ENCODE assay signal across 23 mouse cellular contexts in the genomic region with DNA sequence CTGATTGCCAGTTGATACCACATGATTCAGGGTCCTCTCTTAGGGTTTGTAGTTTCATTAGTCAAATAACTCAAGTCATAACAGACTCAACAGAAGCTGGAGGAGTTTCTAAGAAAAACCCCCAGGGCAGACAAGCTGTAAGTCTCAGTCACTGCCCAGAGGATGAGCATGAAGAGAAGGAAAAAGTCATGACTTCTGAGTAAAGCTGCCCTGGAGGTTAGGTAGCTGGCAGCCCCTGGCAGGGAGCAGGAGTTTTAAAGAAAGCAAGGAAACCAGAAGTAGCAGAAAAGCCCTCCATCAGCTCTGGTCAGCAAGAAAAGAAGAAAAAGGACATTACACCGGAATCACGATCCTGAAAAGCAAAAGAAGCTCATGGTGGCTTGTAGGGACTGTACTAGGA.
"Had no signal": no experiment of that assay in that cellular context is flagged by ENCODE, and none has a peak within 500 bp of the region (broad histone marks: within the 10 kb centered on the region; RNA-seq: fewer than 3 reads in every experiment).

No protein-coding gene starts in this region.

- ATAC-seq: hindbrain, postnatal 0 days had no signal

- H3K36me3 ChIP-seq: heart, embryonic 13.5 days; heart, embryonic 15.5 days; hindbrain, embryonic 13.5 days; hindbrain, embryonic 15.5 days; kidney, embryonic 15.5 days; limb, embryonic 10.5 days; limb, embryonic 12.5 days had no signal

- H3K27me3 ChIP-seq: heart, embryonic 13.5 days; heart, embryonic 15.5 days; hindbrain, embryonic 13.5 days; hindbrain, embryonic 15.5 days; kidney, embryonic 15.5 days; limb, embryonic 12.5 days had no signal

- H3K4me3 ChIP-seq: heart, adult 2 months; heart, embryonic 13.5 days; heart, embryonic 15.5 days; hindbrain, embryonic 13.5 days; hindbrain, embryonic 15.5 days; kidney, embryonic 15.5 days; left cerebral cortex, adult 2 months; limb, embryonic 10.5 days; limb, embryonic 12.5 days had no signal

- H3K9ac ChIP-seq: heart, embryonic 13.5 days; heart, embryonic 15.5 days; hindbrain, embryonic 13.5 days; hindbrain, embryonic 15.5 days; kidney, embryonic 15.5 days; limb, embryonic 12.5 days had no signal

- DNase-seq: gastrocnemius, postnatal 14 days; gastrocnemius, postnatal 36 days; heart, adult 11 months; heart, adult 2 months; heart, postnatal 14 days; heart, postnatal 36 days; kidney, adult 11 months; kidney, adult 2 months; kidney, adult 9 months; kidney, postnatal 14 days; kidney, postnatal 36 days; liver had no signal

- H3K9me3 ChIP-seq: heart, embryonic 13.5 days; heart, embryonic 15.5 days; hindbrain, embryonic 13.5 days; hindbrain, embryonic 15.5 days; kidney, embryonic 15.5 days; limb, embryonic 10.5 days; limb, embryonic 12.5 days had no signal

- H3K4me2 ChIP-seq: heart, embryonic 11.5 days; heart, embryonic 13.5 days; heart, embryonic 15.5 days; hindbrain, embryonic 13.5 days; hindbrain, embryonic 15.5 days; kidney, embryonic 15.5 days; limb, embryonic 12.5 days had no signal

- H3K27ac ChIP-seq: heart, adult 2 months; heart, embryonic 13.5 days; heart, embryonic 15.5 days; hindbrain, embryonic 13.5 days; hindbrain, embryonic 15.5 days; hindbrain, postnatal 0 days; kidney, embryonic 15.5 days; kidney, postnatal 0 days; left cerebral cortex, adult 2 months; limb, embryonic 10.5 days; limb, embryonic 12.5 days had no signal
